ENCODE assay signal across 8 mouse cellular contexts in genomic region chr10:43220910-43221625, GRCm38 (mm10). TPM values are rescaled to one million over a fixed set of nuclear protein-coding genes. Genes with fewer than 3 reads are reported as not detected.
DNase-seq lines count a peak whose midpoint lies in the region; ATAC-seq and TF ChIP-seq lines count a peak whose summit lies in the region.

Pdss2 (plus strand) TSS chr10:43221486.

- ATAC-seq in lung, postnatal 0 days: peak; percentile 99

- 1% methylated on average over 50 of the region's 50 CpGs for WGBS in cerebellum, adult 2 months
- WGBS in hindbrain, embryonic 10.5 days: 1% methylated on average over 50 of the region's 50 CpGs
- WGBS in lung, postnatal 0 days: under 1% methylated on average over 50 of the region's 50 CpGs

- H3K4me3 ChIP-seq in MEL (ENCODE audit: control insufficient read depth in 1 of 2, insufficient read depth in 1 of 2, low read depth in 2 of 2, low read length in 2 of 2): peak within 1 kb of the TSS; percentile 64 to 89
- peak within 1 kb of the TSS; percentile 96 for H3K4me3 ChIP-seq in cerebellum, adult 2 months (replicated peaks; ENCODE audit: insufficient read depth, low read depth, low read length)
- peak within 1 kb of the TSS; percentile 88 for H3K4me3 ChIP-seq in hindbrain, embryonic 10.5 days
- peak within 1 kb of the TSS; percentile 61 for H3K4me3 ChIP-seq in lung, postnatal 0 days (ENCODE audit: low read depth, low read length)

- 0 out of 4 replicates have a peak, but pooled peaks of 1 of the 2 experiments have one; percentile 22 for TF ChIP-seq EP300 in MEL (IDR thresholded peaks at IDR 0.05; ENCODE audit: low read depth in 1 of 2, low read length in 2 of 2)
- TF ChIP-seq EP300 in lung, postnatal 0 days (IDR thresholded peaks at IDR 0.05): no peak

- peak; percentile 96 for DNase-seq in MEL (ENCODE audit: low read depth, low spot score)
- peak; percentile 94 to 96 for DNase-seq in cerebellum, adult 2 months
- peak; percentile 91 for DNase-seq in forelimb bud, embryonic 11.5 days (ENCODE audit: low read depth, low spot score)
- peak; percentile 95 for DNase-seq in hindbrain, embryonic 10.5 days (ENCODE audit: low spot score)
- DNase-seq in layer of hippocampus, adult 9-11 months: peak; percentile 96
- peak; percentile 98 for DNase-seq in lung, postnatal 0 days (ENCODE audit: low spot score)
- peak; percentile 87 for DNase-seq in ovary, postnatal 14 days (ENCODE audit: low spot score)
- peak; percentile 94 for DNase-seq in thymus, postnatal 14 days

- no peak for TF ChIP-seq CTCF in MEL (IDR thresholded peaks at IDR 0.05 in 2 of 3, conservative IDR thresholded peaks at IDR 0.05 in 1 of 3; ENCODE audit: control insufficient read depth in 1 of 3, insufficient read depth in 1 of 3, low read depth in 2 of 3, low read length in 3 of 3, poor library complexity in 1 of 3, severe bottlenecking in 1 of 3)
- no peak for TF ChIP-seq CTCF in cerebellum, adult 2 months (IDR thresholded peaks at IDR 0.05; ENCODE audit: borderline replicate concordance, insufficient read depth, low read depth, low read length)
- TF ChIP-seq CTCF in lung, postnatal 0 days (IDR thresholded peaks at IDR 0.05): peak; percentile 47; the same call in 1 of the 2 replicates

- H3K9me3 ChIP-seq in MEL (replicated peaks; ENCODE audit: insufficient read depth, low read length): no peaks in the 10 kb centered on the region
- H3K9me3 ChIP-seq in hindbrain, embryonic 10.5 days: no peaks in the 10 kb centered on the region
- H3K9me3 ChIP-seq in lung, postnatal 0 days (ENCODE audit: low read length): no peaks in the 10 kb centered on the region

- no peaks in the 10 kb centered on the region for H3K27me3 ChIP-seq in MEL (ENCODE audit: control insufficient read depth in 1 of 2, insufficient read depth in 2 of 2, low read length in 2 of 2)
- H3K27me3 ChIP-seq in cerebellum, adult 2 months (ENCODE audit: control insufficient read depth, insufficient read depth, low read length): no peaks in the 10 kb centered on the region
- no peaks in the 10 kb centered on the region for H3K27me3 ChIP-seq in hindbrain, embryonic 10.5 days (ENCODE audit: insufficient read depth, poor library complexity, severe bottlenecking)
- H3K27me3 ChIP-seq in lung, postnatal 0 days (replicated peaks; ENCODE audit: insufficient read depth, low read length): no peaks in the 10 kb centered on the region

- peaks cover under 1 to 11% of the 10 kb centered on the region in 2 experiments for H3K4me1 ChIP-seq in MEL (ENCODE audit: control insufficient read depth in 1 of 2, insufficient read depth in 2 of 2, low read length in 2 of 2)
- H3K4me1 ChIP-seq in cerebellum, adult 2 months (ENCODE audit: control insufficient read depth, insufficient read depth, low read length): no peaks in the 10 kb centered on the region
- peaks cover 15% of the 10 kb centered on the region for H3K4me1 ChIP-seq in hindbrain, embryonic 10.5 days (replicated peaks)
- H3K4me1 ChIP-seq in lung, postnatal 0 days (ENCODE audit: insufficient read depth, low read depth, low read length): peaks cover 5% of the 10 kb centered on the region; the same call in 1 of the 2 replicates

- peaks cover 0 to 18% of the 10 kb centered on the region in 2 experiments; a peak in 2 of 4 replicates for H3K36me3 ChIP-seq in MEL (ENCODE audit: control insufficient read depth in 1 of 2, insufficient read depth in 2 of 2, low read length in 2 of 2)
- H3K36me3 ChIP-seq in hindbrain, embryonic 10.5 days: no peaks in the 10 kb centered on the region
- H3K36me3 ChIP-seq in lung, postnatal 0 days (ENCODE audit: insufficient read depth, low read length): no peaks in the 10 kb centered on the region

- H3K9ac ChIP-seq in MEL (ENCODE audit: control insufficient read depth, low read depth, low read length, poor library complexity, severe bottlenecking): peak within 1 kb of the TSS; percentile 94
- H3K9ac ChIP-seq in lung, postnatal 0 days (replicated peaks; ENCODE audit: low read depth): peak within 1 kb of the TSS; percentile 91

- peaks cover 12% of the 10 kb centered on the region for H3K79me2 ChIP-seq in MEL (ENCODE audit: control insufficient read depth, insufficient read depth, low read length, poor library complexity)

- peak within 1 kb of the TSS; percentile 74 for H3K27ac ChIP-seq in MEL (ENCODE audit: control insufficient read depth, low read depth, low read length)
- H3K27ac ChIP-seq in cerebellum, adult 2 months (ENCODE audit: insufficient read depth, low read length): peak within 1 kb of the TSS; percentile 95
- peak within 1 kb of the TSS; percentile 96 for H3K27ac ChIP-seq in hindbrain, embryonic 10.5 days
- H3K27ac ChIP-seq in lung, postnatal 0 days (ENCODE audit: low read length): peak within 1 kb of the TSS; percentile 91

- H3K4me2 ChIP-seq in lung, postnatal 0 days (replicated peaks; ENCODE audit: low read depth, low read length): peak within 1 kb of the TSS; percentile 96

- no peak for TF ChIP-seq RAD21 in MEL (IDR thresholded peaks at IDR 0.05; ENCODE audit: low read depth, low read length)

- TF ChIP-seq POLR2A in MEL (IDR thresholded peaks at IDR 0.05; ENCODE audit: control insufficient read depth in 1 of 2, insufficient read depth in 1 of 2, low read depth in 1 of 2, low read length in 2 of 2, poor library complexity in 1 of 2): peak; percentile 83 to 99; a peak in 3 of 4 replicates
- peak; percentile 98 for TF ChIP-seq POLR2A in cerebellum, adult 2 months (IDR thresholded peaks at IDR 0.05; ENCODE audit: borderline replicate concordance, insufficient read depth, low read length)

TF ChIP-seq in MEL, 35 proteins besides CTCF, POLR2A, EP300 and RAD21:
- TF ChIP-seq POLR2AphosphoS2 (IDR thresholded peaks at IDR 0.05; ENCODE audit: low read length) (peak; percentile 93; the same call in 1 of the 2 replicates), NRF1 (IDR thresholded peaks at IDR 0.05; ENCODE audit: insufficient read depth, low read depth, low read length, poor library complexity, severe bottlenecking) (peak; percentile 51; the same call in 1 of the 2 replicates), SIN3A (IDR thresholded peaks at IDR 0.05; ENCODE audit: low read length) (peak; percentile 91), MXI1 (IDR thresholded peaks at IDR 0.05; ENCODE audit: low read depth, low read length) (peak; percentile 93), KAT2A (conservative IDR thresholded peaks at IDR 0.05; ENCODE audit: low read depth, low read length) (peak; percentile 88), TBP (IDR thresholded peaks at IDR 0.05; ENCODE audit: low read depth, low read length) (peak; percentile 91), HCFC1 (IDR thresholded peaks at IDR 0.05; ENCODE audit: low read depth, low read length) (peak; percentile 96), ZMIZ1 (IDR thresholded peaks at IDR 0.05; ENCODE audit: low read depth, low read length) (peak; percentile 77; the same call in 1 of the 2 replicates), TCF12 (IDR thresholded peaks at IDR 0.05; ENCODE audit: low read depth, low read length) (peak; percentile 82), ELF1 (IDR thresholded peaks at IDR 0.05; ENCODE audit: low read depth, low read length) (peak; percentile 73), ETS1 (IDR thresholded peaks at IDR 0.05; ENCODE audit: low read depth, low read length) (peak; percentile 56; the same call in 1 of the 2 replicates), JUND (IDR thresholded peaks at IDR 0.05; ENCODE audit: low read depth, low read length) (no peak), RCOR1 (IDR thresholded peaks at IDR 0.05; ENCODE audit: low read depth, low read length) (0 out of 2 replicates have a peak, but pooled peaks have one; percentile 12), MYC (IDR thresholded peaks at IDR 0.05; ENCODE audit: low read depth, low read length) (no peak), MAFK (IDR thresholded peaks at IDR 0.05; ENCODE audit: borderline replicate concordance, low read depth, low read length) (no peak), MAZ (IDR thresholded peaks at IDR 0.05; ENCODE audit: low read depth, low read length) (peak; percentile 61; the same call in 1 of the 2 replicates), POLR2AphosphoS5 (IDR thresholded peaks at IDR 0.05; ENCODE audit: borderline replicate concordance, low read depth, low read length) (peak; percentile 72; the same call in 1 of the 2 replicates), MAX (IDR thresholded peaks at IDR 0.05; ENCODE audit: low read length) (peak; percentile 69; the same call in 1 of the 2 replicates), BHLHE40 (IDR thresholded peaks at IDR 0.05; ENCODE audit: borderline replicate concordance, low read depth, low read length) (no peak), NELFE (IDR thresholded peaks at IDR 0.05; ENCODE audit: low read depth, low read length) (peak; percentile 95)

RNA-seq across cellular contexts. Expression of gene Pdss2, which starts in this region (rescaled TPM):
- 14.3 and 14.9 TPM in 2 replicates for total RNA-seq in MEL (2012; rRNA removed)
- 10 to 100 TPM in 1 of 2 experiments, not detected in 1; 14.8 TPM for polyA plus RNA-seq in MEL (2012; ENCODE audit: insufficient read depth in 1 of 2, insufficient read length in 2 of 2, low read depth in 1 of 2, low replicate concordance in 2 of 2, missing spikeins in 1 of 2)
- polyA plus RNA-seq in cerebellum, adult 2 months (2012; rRNA removed): 12.8 and 13.7 TPM in 2 replicates
- polyA plus RNA-seq in hindbrain, embryonic 10.5 days (2016; fragmentation: Nextera tagmentation; extraction: Ambion mirVana): 13.4 and 15.5 TPM in 2 replicates
- 4.5 and 5.1 TPM in 2 replicates for polyA plus RNA-seq in lung, postnatal 0 days (2015; fragmentation: Nextera tagmentation; extraction: Ambion mirVana)

Comparison
In these comparisons a context has a peak if more than half of its experiments do, and no peak if none do; other contexts are left out.
1. Peak in every context shown above with its lines: DNase-seq, ATAC-seq, H3K4me3 ChIP-seq and H3K27ac ChIP-seq.